Mouse (Mus musculus) kidney, adult 2 months (tissue): ENCODE results near the gene Ttll9.

ENCODE experiments used
- CTCF ChIP-seq: fragments of 200-500 bp; conservative IDR thresholded peaks from 2 replicates; pipeline ENCODE4 v1.5.1; 2011; ENCODE audit warnings: low read depth, mild to moderate bottlenecking, control low read depth, low read length, moderate library complexity, mixed read lengths; ENCODE audit not compliant: insufficient read depth, insufficient read length
- POLR2A ChIP-seq: fragments of 200-500 bp; IDR thresholded peaks from one replicate; pipeline ENCODE4 v1.6.1; 2011; ENCODE audit warnings: low read depth, low read length, control low read depth

DNA sequence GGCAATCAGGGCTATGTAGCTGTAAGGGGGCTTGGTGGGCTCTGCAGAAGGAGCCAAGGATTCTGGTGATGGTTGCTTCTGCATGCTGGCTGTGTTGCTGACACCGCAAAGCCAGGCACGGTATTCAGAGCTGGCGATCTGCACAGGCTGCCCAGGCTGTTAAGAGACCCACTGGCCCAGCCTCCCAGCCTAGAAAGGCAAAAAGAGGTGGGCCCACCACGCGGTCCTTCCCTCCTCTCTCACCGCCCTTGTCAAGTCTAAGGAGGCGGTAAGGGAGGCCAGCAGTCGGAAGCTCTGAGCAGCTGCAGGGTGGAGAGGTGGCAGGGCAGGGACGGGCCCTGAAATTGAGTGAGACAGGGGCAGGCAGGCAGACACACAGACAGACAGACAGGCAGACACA, 29.2 kb upstream of the Ttll9 start, which contains the start of gene Foxs1:
- TF ChIP-seq CTCF (no peak), POLR2A (no peak)
